Mouse (Mus musculus) G1E-ER4 (cell line): ENCODE results near the gene Tmem178. TPM values are rescaled to one million over a fixed set of nuclear protein-coding genes. Genes with fewer than 3 reads are reported as not detected.

Experiments
- GATA1 ChIP-seq: IDR thresholded peaks from one replicate; pipeline ENCODE4 v1.8.0; 2012; ENCODE audit warnings: low read length, inconsistent platforms
- polyA plus RNA-seq: library from polyadenylated mRNA; stranded (reverse); fragments of >175 nt; gene quantifications from 2 replicates; pipeline ENCODE4 v1.2.3, GENCODE M21; 2012

The Tmem178 gene
- polyA plus RNA-seq, result not detected in 2 replicates

GRCm38 (mm10) chr17:80944530-80945198, at the start of gene Tmem178:
Tmem178 (plus strand) TSS chr17:80944632.
- no peak for TF ChIP-seq GATA1

GRCm38 (mm10) chr17:80896481-80896880, 48.0 kb upstream of the Tmem178 start:
- TF ChIP-seq GATA1, result no peak

DNA sequence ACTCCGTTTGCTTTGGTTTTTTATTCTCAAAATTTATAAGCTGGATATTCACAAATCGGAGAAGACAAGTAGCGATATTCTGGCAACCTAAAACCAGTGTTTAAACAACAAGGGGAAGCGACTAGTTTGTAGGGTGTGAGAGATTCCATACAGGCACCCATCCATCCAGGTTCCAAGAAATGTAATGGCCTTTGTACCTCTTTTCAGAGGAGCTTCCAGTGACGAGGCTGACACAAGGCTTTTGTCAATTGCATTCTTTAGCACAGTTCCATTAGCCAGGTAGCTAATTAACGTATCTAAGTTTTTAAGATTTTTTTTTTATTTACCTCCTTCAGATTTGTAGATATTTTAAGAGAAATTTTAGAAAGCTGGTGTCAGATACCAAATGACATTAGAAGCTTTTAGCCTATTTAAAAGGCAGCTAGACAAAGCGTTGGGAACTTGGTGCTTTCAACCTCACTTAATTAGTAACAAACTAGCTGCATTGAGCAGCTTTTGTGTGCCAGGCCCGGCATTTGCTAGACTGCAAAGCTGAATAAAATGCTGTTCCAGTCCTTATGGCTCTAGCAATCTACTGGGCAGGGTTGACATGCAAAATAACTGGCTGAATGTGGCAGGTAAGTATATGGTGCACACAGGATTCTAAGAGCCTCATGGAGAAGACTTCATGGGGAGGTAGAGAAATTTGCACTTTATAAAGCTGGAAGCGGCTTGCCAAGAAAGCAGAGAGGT, 46.6 kb upstream of the Tmem178 start:
- no peak for TF ChIP-seq GATA1

- no peak for TF ChIP-seq GATA1
Measured at GRCm38 (mm10) chr17:80899513-80900199, 44.8 kb upstream of the Tmem178 start.

DNA sequence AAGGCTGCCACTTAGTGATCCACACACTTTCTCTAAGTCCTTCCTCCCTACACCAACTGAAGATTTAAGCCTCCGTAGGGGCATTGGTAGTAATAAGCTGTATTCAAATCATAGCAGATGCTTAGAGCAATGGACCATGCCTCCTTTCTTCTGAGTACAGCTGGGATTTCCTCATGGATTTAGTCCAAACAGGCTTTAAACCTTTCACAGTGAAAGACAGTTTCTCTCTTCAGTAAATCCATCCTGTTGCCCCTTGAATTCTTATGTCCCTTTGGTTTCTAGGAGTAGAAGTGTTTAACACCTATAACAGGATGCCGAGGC, 44.3 kb upstream of the Tmem178 start:
- no peak for TF ChIP-seq GATA1

DNA sequence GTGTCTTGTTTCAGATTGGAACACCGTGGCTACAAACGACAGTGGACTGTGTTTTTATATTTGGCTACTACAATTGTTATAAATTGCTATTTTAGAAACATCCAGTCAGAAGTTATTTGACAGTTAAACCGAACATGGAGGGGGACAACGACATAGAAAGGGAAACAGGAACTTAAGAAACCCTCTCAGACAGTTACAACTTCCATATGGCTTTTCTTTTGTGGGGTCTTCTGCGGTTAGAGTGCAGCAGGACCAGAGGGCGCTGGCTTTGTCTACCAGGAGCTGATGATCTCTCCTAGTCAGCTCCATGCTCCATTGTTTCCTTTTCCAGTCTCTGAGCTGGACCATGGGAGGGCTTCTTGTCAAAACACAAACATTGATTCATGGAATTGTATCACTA, 42.5 kb upstream of the Tmem178 start:
- no peak for TF ChIP-seq GATA1

DNA sequence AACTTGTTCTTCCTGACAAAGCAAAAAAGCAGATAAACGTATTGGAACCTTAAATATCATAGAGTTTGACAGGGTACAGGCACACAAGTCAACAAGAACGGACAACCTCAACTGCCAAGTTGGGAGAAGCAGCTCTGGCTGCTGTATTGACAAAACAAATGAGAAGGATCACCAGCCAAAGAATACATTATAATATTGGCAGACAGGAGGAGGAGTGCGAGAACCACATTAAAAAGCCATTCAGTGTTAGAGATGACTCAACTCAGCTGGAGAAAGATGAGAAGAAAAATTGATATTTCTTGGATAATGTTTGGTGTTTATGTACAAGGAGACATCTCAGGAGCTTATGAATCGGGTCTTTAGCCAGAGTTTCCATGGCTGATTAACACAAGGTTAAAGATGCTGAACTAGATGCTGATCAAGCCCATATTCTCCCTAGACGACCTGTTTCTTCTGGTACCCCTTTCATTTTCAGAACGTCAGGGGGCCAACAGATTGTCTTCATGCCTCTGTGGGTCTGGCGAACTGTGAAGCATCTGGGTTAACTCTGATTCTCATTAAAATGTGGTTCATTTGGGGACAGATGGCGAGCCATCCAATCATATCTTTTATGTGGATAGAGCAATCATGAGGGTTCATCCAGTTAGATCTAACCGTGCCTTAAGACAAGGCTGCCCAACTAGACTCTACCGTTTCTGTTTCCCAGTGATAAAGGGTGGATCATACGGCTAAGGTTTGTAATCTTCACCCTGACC, 41.1 kb upstream of the Tmem178 start:
- TF ChIP-seq GATA1, result no peak

DNA sequence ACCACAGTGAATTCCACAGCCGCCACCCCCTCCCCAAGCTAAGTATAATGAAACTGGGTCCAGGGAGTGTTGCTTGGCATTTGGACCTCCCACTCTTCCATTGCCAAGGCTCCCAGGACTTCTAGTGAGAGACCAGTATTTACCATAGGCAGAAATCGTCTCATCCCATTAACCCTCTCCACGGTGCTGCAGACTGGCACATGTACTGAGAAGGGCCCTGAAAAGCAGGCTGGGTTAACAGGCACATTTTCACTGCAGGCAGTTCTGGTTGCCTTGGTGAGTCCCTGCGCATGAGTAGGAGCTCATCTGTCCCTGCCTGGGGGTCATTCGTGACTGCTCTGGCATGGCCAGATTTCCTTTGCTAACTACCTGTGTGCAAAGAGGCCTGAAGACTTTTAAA, 40.4 kb upstream of the Tmem178 start:
- TF ChIP-seq GATA1, result no peak

DNA sequence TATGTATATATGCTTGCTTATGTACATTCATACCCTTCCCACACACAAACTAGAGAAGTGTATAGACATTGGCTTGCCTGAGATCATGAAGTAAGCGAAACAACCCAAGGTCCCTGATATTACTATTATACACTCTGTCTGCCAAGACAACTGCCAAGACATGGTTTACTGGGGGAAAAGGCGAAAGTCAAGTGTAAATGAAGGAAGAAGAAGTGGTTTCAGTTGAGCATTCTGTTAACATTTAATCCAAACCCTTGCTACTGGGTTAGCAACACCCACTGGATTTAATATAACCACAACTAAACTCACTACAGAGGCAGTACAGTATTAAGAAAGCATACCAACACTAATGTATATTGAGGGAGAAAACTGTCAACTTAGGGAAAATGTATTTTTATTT, 28.8 kb upstream of the Tmem178 start:
- no peak for TF ChIP-seq GATA1

DNA sequence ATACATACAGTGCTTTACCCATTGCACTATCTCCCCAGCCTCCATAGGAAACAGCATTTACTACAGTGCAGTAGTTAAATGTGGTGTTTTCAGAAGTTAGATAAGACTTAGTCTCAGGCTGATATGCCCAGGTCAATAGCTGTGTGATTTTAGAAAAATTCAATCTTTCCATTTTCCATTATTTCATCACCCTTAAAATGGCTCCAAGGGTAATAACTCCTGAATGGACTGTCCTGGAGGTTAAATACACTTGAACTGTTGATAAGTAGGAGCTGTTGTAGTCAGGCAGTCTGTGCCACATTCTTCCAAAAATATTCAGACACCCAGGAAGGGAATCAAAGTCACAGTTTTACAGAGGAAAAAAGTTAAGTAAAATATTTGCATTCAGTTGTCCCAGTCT, 25.2 kb upstream of the Tmem178 start:
- no peak for TF ChIP-seq GATA1

GRCm38 (mm10) chr17:80921286-80922134, 22.9 kb upstream of the Tmem178 start:
- no peak for TF ChIP-seq GATA1

DNA sequence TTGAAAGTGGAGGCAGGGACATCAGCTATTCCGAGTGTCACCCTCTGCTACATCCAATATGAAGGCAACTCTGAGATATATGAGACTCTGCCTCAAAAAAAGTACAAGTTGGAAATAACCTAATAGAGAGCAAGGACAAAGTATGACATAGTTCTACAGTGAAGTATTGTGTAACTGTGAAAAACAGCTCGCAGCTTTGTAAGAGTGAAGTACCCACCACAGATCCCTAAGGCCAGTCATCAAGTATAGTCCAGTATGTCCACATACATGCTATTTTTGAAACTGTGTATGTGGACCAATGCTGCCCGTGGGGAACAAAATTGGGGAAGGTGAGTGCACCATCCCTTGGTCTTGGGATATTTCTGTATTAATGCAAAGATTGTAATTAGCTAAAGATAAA, 18.9 kb upstream of the Tmem178 start:
- TF ChIP-seq GATA1, result no peak

- TF ChIP-seq GATA1, result no peak
Measured at GRCm38 (mm10) chr17:80927151-80927550, 17.3 kb upstream of the Tmem178 start.

DNA sequence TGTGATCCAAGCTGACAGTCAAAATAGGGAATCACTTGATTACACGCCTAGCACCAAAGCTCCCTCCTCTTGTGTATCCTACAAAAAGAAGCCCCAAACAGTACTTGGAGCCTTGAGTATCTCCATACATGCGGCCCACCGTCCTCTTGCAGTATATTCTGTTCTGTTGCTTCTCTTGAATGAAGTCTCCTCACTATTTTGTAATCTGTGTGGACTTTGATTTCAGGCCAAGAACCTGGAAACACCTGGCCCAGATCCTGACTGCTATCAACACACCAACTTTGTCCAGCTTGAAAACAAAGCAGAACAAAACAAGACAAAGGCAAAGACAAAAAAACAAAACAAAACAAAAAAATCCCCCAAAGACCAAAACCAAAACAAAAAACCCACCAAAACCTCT, 11.7 kb upstream of the Tmem178 start:
- TF ChIP-seq GATA1, result no peak

DNA sequence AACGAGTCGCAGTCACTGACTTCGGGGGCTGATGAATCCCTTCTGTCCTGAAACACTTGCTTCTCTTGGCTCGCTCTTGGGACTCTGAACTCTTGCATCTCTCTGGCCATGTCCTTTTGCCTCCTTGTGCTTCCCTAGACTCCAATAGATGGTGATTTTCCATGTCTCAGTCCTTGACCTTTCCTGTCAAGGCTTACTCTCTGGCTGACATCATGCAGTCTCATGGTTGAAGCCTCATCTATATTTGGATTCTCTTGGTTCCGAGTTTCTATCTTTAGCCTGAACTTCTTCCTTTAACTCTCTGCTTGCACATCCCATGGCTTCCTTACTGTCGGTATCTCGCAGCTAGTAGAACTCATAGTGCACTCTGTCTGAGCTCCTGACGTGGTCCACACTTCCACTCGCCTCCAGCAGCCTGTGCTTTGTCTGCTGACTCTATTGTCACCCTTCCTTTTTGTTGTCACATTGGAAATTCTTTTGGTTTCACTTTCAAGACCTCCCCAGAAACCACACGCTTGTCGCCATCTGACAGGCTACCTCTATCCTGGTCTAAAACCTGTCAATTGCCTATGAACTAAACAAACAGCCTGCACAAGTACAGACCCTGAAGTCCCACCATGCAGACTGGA, 10.9 kb upstream of the Tmem178 start:
- TF ChIP-seq GATA1, result no peak
